Mouse (Mus musculus) kidney, adult 2 months (tissue): Measurements from ENCODE around the gene Arl3.
A peak's percentile ranks its signal among the peaks of the same experiment; 100 is the strongest.

ENCODE experiments used
- CTCF ChIP-seq: fragments of 200-500 bp; conservative IDR thresholded peaks from 2 replicates; pipeline ENCODE4 v1.5.1; 2011; ENCODE audit warnings: low read depth, mild to moderate bottlenecking, control low read depth, low read length, moderate library complexity, mixed read lengths; ENCODE audit not compliant: insufficient read depth, insufficient read length
- POLR2A ChIP-seq: fragments of 200-500 bp; IDR thresholded peaks from one replicate; pipeline ENCODE4 v1.6.1; 2011; ENCODE audit warnings: low read depth, low read length, control low read depth

DNA sequence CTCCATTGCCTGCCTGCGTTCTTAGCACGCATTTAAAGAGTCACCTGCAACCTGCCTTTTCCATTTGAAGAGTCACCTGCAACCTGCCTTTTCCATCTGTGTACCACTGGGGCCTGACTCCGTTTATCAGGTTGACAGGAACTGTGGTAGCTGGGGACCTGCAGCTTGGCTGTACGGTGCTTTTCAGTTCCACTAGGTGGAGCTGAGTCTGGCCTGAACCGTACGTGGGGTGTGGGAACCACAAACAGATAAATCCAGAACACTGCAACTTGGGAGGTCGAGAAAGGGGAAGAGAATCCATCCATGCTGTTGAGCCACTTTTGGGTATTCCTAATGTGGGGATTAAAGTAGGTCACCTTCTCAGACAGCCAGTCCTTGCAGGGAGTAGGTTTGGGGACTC is 34.4 kb upstream of the Arl3 start:
- TF ChIP-seq CTCF (peak; percentile 65), POLR2A (no peak)
